Mouse (Mus musculus): ENCODE results near the gene Rapgef1.
A peak's percentile ranks its signal among the peaks of the same experiment; 100 is the strongest.

DNA sequence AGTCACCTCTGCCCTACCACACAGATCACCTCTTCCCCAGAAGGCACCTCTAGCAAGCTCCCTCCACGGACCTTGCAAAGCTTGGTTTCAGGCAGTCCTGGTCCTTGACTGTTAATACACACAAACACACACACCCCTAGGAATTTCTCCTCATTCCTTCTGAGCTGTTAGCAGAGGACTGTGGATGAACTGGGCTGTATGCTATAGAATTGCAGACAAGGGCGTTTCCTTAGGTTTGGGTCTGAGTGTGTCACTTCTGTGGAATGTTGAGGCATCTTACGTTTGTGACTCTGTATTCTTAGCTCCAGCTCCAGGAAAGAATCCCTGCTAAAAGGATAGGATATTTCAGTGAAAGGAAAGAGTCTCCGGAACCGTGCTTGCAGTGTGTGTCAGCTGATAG lies 92.4 kb downstream of the Rapgef1 start:
- no peak for TF ChIP-seq CTCF (IDR thresholded peaks at IDR 0.05)
- 0 out of 2 replicates have a peak, but pooled peaks have one; percentile 35 for TF ChIP-seq EP300 (IDR thresholded peaks at IDR 0.05)

Measured in lung, postnatal 0 days (tissue).